Mouse (Mus musculus): Measurements from ENCODE around the gene Rfc4.

Rfc4 gene

DNA sequence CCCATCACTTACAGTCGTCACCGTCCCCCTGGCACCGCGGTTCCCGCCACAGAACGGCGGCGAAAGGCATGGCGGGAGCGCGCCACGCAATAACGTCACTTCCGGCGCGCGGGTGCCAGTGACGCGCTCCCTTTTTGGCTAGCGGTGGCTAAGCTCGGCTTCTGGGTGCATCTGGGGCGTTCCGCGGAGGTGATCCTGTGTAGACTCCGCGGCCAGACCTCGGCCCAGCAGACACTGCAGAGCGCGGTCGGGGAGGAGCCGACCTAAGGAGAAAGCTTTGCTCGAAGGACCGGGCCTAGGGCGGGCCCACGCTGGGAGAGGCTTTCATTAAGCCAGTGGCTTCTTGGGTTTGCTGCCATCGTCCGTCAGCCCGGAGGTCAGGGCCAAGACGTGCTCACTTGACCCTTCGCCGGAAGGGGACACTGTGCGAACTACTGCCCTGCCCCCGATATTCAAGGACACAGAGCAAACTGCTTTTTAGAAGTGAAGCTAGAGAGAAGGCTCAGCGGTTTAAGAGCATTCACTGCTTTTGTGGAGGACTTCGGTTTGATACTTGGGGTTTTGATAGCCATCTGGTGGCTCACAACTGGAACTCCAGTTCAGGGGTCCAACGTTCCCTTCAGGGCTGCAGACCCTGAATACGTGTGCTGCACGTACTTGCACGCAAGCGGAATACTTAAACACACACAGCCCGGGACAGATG is at the start of gene Rfc4:
Gene Rfc4 (minus strand): TSS at position 65 of the 703 bp plus-strand sequence.
- DNase-seq (ENCODE audit: low read depth in 2 of 2, low spot score in 2 of 2) = peak; percentile 89

DNA sequence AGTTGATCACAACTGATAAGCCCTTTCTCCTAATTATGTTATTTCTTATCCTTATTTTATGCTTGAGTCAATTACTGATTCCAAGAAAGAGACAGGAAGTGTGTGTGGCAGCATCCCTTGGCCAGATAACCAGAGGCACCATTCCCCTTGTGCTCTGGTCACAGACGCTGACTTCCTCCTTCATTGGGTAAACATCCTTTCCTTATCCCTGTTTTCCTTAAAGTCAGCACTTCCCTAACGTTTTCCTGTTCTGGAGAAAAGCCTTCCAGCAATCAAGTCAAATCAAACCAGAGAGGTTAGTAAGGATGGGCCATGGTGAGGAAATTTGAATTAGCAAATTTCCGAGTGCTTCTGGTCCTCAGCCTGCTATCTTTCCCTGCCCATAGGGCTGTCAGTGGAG is 48.4 kb upstream of the Rfc4 start:
- DNase-seq (ENCODE audit: low read depth in 2 of 2, low spot score in 2 of 2) = no peak

DNA sequence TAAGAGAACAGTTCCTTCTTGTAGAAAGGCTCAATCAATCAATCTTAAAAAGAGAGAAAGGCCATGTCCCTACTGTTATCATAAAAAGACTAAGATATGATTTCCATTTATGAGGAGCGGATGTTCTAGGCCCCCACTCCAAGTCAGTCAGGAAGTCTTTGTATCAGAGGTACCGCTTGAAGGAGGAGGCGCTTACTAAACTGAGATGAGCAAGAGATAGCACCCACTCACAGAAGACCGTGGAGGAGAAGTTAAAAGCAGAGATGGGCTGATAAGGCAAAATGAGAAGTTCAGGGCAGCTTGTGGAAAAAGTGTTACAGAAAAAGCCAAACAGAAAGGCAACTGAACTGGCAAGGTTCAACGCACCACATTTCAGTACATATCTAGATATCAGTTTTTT is 47.3 kb upstream of the Rfc4 start:
- DNase-seq (ENCODE audit: low read depth in 2 of 2, low spot score in 2 of 2) = peak; percentile 55 to 62

DNA sequence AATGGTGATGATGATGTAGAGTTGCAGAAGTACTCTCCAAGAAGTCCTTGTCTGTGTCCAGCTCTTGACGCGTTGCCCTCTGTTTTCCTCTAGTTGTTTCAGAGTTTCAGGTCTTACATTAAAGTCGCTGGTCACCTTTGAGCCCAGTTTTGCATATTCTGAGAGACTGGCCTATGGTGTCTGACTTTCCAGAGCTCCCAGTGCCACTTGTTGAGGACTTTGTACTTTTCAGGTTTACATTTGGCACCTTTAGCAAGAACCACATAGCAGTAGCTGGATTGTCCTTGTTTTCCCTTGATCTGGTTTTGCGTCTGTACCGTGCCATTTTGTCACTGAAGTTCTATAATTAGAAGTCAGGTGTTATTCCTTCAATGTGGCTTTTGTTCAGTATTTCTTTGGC is 46.4 kb upstream of the Rfc4 start:
- no peak for DNase-seq (ENCODE audit: low read depth in 2 of 2, low spot score in 2 of 2)

DNA sequence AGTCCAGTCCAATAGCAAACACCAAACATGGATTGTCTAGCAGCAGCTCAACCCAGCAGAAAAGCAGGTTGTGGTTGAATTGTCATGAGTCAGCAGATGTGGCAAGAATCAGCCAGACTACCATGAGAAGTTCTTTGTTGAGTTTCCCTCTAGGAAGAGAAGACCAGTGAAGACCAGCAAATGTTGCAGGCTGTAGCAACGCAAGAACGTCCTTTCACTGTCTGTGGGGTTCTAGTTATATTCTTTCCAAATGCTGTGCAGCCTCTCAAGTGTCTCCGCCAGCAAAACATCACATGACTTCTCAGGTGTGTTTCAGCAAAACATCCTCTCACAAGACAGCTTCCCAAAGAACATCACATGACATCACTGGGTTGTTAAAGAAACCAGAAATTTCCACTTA is 43.3 kb upstream of the Rfc4 start:
- peak; percentile 39 to 52 for DNase-seq (ENCODE audit: low read depth in 2 of 2, low spot score in 2 of 2)

DNA sequence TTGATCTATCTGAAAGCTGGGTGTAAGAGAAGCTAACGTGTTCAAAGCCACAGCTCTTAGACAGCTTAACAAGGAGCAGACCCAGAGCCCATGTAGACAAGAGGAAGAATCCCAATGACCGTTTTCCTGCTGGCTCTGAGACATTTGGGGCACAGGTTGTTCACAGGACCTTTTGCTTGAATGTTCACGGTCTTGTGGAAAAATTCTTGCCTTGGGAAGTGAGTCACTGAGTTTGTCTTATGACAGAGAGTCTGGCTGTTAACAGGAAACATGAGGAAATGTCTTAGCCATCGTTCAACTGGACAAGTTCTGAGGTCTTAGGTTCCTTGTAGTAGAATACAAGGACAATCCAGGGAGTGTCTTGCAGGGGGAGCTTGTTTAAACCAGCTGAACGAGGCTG is 39.5 kb upstream of the Rfc4 start:
- DNase-seq (ENCODE audit: low read depth in 2 of 2, low spot score in 2 of 2) = no peak

DNA sequence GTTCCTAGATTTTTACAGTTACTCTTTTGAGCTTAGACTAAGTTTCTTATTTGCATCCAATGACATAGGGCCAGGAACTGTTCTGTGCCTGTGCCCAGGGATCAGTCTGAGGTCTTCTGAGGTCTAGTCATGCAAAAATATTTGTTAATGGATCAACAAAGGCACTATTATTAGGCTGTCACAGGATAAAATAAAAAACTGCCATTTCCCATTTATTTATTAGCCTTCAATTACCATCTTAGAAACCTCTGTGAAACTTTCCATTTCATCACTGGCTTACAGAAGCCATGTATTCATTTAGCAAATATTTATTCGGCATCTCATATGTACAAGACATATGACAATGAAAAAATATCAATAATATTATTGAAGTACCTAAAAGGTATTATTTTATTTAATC is 39.1 kb upstream of the Rfc4 start:
- DNase-seq (ENCODE audit: low read depth in 2 of 2, low spot score in 2 of 2) = no peak

DNA sequence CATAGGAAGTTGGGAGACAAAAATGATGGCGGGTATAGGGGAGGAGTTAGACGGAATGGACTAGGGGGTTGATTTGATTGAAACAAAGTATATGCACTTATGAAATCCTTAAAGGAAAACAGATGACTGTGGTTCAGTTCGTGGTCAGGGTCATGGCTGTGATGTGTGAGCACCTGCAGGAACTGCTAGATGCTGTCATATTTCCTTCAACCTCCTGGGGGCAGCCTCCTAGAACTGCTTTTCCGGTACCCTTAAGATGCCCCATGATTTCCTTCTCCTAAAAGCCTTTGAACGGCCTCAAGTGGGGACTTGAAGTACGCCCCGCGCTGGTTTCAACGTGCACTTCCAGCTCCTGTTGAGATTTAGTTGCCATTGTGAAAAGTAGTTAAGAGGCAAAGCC is 37.9 kb upstream of the Rfc4 start:
- peak; percentile 65 to 83 for DNase-seq (ENCODE audit: low read depth in 2 of 2, low spot score in 2 of 2)

DNA sequence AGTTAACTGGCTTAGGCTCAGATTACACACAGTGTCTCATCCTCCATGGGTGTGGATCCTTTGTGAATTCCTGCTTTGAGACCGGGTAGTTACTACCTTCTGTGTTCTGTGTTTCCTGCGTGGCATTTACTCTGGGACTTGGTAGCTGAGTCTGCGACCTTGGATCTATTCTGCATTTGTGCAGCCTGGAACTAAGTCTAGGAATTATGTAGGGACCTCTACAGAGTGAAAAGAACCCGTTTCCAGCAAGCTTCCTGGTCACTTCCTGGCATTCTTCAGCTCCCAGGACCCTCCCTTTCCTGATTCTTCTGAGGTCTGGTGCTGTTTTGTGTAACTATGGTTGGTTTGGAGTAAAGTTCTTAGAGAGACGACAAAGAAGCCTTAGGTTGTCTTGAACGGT is 36.9 kb upstream of the Rfc4 start:
- no peak for DNase-seq (ENCODE audit: low read depth in 2 of 2, low spot score in 2 of 2)

DNA sequence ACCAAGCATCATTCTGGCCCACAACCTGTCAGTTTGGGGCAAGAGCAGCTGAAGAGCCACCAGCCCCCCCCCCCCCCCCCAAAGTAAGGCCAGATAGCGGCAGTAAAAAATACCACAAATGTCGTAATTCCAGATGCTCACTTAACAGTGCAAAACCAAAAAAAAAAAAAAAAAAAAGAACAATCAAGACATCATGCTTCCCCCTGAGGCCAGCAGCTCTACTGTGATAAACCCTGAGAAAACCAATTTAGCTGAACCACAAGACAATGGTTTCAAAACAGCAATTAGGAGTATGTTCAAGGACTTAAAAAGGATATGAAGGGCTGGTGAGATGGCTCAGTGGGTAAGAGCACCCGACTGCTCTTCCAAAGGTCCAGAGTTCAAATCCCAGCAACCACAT is 34.6 kb upstream of the Rfc4 start:
- DNase-seq (ENCODE audit: low read depth in 2 of 2, low spot score in 2 of 2) = no peak

DNA sequence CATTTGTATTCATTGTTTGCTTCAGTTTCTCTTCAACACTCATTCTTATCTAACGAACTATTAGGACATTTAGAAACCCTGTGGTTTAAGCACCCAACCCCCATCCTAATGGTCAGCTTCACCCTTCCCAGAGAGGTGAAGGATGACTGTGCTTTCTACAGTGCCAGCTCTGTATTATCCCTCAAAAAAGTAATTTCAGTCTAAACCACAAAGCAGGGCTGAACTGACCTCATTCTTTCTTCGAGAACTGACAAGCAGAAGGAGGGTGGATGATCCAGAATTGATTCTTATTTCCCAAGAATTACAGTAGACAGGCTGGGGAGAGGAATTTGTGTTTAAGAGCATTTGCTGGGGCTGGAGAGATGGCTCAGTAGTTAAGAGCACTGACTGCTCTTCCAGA is 32.2 kb upstream of the Rfc4 start:
- no peak for DNase-seq (ENCODE audit: low read depth in 2 of 2, low spot score in 2 of 2)

DNA sequence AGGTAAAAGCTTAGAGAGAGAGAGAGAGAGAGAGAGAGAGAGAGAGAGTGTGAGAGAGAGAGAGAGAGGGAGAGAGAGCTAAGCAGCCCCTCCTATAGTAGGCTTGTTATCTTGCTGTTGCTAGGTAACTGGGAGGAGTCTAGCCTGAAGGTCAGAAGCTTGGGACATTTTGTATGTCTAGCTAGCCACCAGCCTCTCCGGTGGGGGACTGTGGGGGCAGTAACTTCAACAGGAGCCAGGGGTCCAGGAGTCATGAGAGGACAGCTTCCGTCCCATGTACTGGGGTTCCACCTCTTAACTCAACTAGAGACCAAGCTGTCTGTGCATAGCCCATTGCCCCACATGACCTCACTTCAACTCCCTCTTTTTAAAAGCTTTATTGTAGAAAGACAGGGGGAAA is 31.4 kb upstream of the Rfc4 start:
- no peak for DNase-seq (ENCODE audit: low read depth in 2 of 2, low spot score in 2 of 2)

DNA sequence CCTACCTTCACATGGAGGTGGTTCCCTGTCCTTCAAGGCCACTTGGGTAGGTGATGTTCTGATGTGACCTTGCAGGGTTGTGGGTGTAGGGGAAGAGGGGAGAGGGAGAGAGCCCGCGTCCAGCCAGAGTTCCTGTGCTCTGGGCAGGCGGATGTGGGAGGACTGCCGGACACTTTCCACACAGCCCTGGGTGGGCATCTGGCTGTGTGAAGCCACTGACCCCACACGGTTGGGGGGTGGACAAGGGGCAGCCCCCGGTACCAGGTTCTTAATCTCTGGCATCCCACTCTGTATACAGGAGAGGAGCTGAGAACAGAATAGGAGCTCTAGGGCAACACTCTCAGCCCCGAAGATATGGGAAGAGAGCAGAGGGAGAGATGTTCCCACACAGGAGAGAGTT is 30.8 kb upstream of the Rfc4 start:
- DNase-seq (ENCODE audit: low read depth in 2 of 2, low spot score in 2 of 2) = no peak

DNA sequence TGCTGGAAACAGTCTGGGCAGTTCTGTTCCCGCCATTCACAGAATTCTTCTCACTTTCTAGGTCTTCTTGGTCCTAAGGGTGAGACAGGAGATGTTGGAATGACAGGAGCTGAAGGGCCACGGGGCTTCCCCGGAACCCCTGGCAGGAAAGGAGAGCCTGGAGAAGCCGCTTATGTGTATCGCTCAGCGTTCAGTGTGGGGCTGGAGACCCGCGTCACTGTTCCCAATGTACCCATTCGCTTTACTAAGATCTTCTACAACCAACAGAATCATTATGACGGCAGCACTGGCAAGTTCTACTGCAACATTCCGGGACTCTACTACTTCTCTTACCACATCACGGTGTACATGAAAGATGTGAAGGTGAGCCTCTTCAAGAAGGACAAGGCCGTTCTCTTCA is 29.5 kb upstream of the Rfc4 start:
- DNase-seq (ENCODE audit: low read depth in 2 of 2, low spot score in 2 of 2) = no peak

DNA sequence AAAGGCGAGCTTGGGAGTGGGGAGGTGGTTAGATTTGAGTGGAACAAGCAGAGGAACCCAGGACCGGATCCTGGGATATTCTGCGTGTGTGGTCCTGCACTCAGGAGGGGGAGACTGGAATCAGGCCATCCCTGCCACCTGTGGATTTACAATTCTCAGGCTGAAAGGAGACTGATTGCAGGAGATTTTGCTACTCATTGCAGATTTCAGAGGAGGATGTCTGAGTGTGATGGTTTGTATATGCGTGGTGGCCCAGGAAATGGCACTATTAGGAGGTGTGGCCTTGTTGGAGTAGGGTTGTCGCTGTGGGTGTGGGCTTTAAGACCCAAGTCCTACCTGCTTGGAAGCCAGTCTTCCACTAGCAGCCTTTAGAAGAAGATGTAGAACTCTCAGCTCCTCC is 26.7 kb upstream of the Rfc4 start:
- DNase-seq (ENCODE audit: low read depth in 2 of 2, low spot score in 2 of 2) = no peak

DNA sequence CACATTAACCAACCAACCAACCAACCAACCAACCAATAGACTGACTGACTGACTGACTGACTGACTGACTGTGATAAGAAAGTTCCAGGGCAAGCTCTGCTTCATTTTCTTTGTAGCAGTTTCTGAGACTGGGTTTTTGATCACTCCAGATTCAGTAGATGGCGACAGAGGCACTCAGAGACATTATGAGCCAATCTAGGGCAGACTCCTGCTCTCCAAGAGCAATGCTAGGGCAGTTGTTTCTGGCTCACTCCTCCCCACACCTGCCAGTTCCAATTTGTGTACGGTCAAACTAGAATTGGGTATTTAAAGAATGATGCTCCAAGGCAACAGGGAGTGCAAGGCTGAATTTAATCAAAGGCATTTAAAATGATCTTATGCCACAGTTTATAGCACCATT is 23.9 kb upstream of the Rfc4 start:
- peak; percentile 38 to 59 for DNase-seq (ENCODE audit: low read depth in 2 of 2, low spot score in 2 of 2)

DNA sequence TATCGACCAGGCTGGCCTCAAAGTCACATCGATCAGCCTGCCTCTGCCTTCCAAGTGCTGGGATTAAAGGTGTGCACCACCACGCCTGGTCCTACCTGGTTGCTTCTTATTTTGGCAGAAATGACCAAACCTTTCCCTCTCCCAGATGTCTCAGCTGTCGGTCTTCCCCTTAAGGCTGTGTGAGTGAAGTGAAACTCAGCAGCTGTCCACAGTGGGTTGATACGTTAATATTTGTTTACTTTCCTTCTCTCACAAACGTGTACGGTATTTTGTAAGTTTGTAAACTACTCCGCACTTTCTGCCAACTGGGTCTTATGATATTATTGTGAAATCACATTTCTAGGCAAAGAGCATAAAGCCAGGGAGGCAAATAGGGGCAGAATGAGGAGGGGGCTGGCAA is 21.9 kb upstream of the Rfc4 start:
- no peak for DNase-seq (ENCODE audit: low read depth in 2 of 2, low spot score in 2 of 2)

DNA sequence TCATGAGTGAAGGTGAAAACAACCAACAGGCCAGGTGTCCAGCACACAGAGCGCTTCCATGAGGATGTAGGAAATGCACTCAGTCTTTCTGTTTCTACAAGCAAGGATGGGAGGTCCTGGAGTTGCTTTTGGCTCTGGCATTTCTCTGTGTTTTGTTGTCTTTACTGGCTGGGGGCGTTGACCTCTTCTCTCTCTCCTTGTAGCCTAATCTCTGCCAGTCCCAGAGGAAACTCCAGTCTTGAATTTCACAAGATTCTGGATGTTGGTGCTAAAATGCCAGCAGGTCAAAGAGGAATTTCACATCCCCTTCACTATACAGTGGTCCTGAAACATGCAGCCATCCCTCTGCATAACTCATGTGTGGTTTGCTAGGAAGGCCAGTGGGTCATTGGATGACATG is 21.4 kb upstream of the Rfc4 start:
- DNase-seq (ENCODE audit: low read depth in 2 of 2, low spot score in 2 of 2) = no peak

DNA sequence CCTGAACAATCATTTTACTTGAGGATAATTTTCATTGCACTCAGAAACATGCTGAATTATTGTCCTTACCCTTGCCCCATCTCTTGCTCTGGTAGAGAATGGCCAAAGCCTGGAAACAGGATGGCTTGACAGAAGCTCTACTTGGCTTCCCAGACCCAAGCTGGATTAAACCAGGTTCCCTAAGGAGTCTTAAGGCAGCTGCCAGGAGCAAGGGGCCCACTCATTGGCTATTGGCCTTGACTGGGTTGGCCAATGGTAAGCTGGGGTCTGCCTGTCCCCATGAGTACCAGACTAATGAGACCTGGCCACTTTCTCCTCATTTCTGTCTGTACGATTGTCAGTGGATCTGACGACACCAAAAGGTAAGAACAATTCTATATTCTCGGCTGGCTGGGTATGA is 18.7 kb upstream of the Rfc4 start, which contains the start of gene Adipoq:
Gene Adipoq (plus strand): TSS at position 257 of the 400 bp plus-strand sequence.
- no peak for DNase-seq (ENCODE audit: low read depth in 2 of 2, low spot score in 2 of 2)

DNA sequence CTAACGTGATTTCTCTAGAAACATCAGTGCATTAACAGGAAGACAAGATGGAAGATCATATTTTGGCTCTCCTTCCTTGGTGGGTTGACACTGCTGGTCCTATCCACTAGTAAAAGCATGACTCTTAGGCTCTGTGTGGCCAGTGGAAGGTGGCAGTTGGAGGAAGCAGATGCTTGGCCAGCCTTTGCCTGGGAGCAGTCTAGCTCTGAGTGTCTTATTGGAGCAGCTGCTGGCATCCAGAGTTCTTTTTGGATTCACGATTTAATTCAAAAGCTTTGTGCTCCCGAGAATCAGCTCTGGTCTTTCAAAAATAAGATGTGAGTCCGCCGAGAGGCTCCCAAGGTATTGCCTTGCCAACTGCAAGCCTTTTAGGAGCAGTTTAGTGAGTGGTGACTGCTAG is 17.7 kb upstream of the Rfc4 start:
- DNase-seq (ENCODE audit: low read depth in 2 of 2, low spot score in 2 of 2) = no peak

DNA sequence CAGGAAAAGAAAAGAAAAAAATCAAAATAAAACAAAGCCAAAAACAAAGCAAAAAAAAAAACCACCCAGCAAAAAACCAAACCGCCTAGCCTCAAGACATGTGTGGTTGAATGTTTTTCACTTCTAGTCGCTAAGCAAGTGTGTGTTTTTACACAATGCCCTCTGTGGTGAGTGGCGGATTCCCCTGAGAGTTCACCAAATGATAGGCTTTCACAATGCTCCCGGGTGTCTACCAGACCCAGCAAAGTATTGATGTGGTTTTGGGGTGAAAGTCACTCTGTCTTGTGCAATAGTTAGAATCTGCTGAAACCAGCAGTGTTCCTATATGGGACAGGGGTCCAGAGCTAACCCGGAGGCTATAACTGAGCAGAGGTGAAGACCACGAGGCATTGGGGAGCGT is 16.8 kb upstream of the Rfc4 start:
- peak; percentile 70 to 80 for DNase-seq (ENCODE audit: low read depth in 2 of 2, low spot score in 2 of 2)

DNA sequence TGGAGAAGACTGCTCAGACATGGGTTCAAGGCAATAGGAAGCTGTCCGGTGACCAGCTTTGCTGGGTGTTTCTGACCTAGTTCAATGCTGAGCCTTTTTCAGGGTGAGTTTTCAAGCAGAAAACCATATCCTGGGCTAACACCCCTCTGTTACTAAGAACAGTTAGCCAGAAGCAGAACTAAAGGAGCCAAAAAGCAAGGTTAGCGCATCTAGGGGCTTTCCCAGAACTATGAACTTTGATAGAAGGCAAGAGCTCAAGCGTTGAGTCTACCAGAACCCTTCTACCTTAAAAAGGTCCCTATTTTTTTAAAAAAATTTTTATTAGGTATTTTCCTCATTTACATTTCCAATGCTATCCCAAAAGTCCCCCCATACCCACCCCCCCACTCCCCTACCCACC is 13.4 kb upstream of the Rfc4 start:
- DNase-seq (ENCODE audit: low read depth in 2 of 2, low spot score in 2 of 2) = no peak

DNA sequence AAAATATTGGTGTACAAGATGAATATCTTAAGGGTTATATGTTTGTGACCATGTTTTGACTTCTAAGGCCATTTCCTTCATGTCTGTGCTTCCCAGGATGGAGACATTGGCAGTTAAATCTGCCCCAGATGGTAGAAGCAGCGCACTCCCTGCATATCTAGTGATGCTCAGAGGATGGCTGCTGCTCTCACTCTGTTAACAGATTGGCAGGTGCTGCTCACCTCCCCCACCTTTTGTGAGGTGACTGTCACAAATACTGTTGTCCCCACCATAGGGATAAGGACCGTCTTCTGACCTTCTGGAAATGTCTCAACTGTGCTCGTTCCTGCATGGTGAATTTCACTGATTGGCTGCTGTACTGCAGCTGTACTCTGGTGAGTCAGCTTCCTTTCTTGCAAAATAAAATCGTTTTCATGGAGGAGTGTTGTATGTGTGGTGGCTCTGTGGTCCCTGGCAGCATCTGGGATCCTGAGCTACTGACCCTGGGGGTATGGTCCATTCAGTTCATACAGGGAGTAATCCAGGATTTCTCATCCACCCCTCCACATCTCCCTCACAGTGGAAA is 9.0 kb upstream of the Rfc4 start:
- DNase-seq (ENCODE audit: low read depth in 2 of 2, low spot score in 2 of 2) = no peak
